Mouse (Mus musculus): ENCODE measurements around the gene Fmo5.

Fmo5 gene

DNA sequence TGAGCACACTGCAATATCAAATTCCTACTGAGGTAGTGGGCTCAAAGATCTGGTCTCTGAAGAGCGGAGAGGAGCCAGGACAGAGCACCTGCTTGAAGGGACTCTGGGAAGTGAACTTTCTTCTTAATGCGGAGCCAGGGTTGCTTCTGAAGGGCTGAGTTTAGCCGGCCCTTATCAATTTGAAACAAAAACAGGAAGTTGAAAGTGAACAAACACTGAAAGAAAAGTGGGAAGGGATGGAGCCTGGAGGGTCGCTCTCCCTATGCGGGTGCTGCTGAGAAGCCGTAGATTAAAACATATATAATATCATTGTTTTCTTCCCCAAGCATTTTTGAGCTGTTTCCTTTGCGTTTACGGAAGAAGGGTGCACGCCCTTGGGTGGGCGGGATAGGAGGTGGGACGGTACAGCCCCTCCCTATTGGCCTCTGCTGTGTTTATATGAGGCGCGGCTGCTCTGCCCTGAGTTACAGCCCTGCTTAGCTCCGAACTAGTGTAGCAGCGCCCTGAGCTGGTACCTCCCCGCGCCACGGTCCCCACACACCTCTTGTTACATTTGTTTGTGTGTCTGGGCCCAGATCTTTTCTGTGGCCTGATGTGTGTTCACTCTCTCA lies at the start of gene Fmo5:
Gene Fmo5, plus strand, starts transcription at position 414 of the 611 bp plus-strand sequence.
- DNase-seq (ENCODE audit: low spot score), result peak; percentile 87

DNA sequence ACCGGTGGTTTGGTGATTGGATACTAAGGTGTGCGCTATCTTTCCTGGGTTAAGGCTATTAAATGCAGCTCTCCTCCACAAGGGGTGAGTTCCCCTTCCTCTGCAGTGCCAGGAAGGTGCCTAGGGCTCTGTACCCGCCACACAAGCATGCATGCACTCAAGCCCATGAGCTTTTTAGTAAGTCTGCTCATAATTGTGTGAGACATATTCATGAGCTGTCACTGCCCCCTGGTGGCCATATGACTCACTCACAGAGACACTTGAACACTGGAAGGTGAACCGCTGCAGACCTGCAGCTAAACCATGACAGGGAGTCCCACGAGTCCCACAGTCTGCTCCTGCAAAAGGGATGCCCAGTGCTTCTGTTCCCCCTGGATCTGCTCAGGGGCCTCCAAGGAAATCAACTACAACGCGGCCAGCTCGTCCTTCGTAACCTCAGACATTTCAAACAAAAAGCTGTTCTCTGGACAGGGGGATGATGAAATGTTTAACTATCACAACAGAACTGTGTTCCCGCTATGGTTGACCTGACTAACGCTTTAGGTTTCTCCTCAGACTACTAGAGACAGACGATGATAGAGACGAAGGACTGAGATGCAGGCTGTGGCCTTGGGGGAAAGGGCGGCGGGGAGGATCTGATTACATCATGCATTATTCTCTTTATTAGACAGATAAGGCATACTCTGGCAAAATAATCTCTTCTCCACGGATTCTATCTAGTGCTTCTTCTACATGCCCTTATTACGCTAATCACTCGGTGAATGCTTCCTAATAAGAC lies 43.0 kb upstream of the Fmo5 start:
- DNase-seq (ENCODE audit: low spot score), result peak; percentile 73

DNA sequence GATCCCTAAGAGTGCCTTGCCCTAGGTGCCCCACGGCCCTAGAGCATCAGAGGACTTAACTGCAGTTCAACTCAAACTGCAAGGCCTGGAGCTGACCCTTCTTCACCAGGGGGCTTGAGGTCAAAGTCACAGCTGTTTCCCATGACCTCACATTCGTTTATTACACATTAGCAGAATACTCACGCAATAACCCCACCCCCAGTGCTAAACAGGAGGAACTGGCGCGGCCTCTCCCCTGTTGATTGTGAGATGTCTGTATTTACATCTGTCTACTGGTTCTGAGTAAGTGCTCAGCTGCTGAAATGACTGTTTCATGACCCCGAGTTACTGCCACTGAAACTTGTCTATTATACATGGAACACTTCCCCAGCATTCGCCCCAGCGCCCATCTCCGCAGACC lies 40.9 kb upstream of the Fmo5 start:
- no peak for DNase-seq (ENCODE audit: low spot score)

DNA sequence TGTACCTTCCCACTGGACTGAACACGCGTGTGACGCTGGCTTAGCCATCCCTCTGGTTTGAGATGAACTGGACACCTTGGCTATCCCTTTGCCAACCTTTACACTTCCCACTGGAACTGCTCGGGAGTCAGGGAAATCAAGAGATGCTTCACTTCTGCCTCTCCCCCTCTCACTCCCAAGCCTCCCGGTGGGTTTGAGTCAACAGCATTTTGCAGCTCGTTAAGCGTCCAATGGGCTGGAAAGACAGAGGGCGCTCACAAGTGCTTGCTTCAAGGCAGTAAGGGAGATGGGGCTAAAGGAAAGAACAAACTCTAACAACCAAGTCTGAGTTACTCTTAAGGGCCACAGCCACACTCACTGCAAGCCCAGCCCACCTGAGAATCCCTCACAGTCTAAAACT lies 37.9 kb upstream of the Fmo5 start:
- no peak for DNase-seq (ENCODE audit: low spot score)

DNA sequence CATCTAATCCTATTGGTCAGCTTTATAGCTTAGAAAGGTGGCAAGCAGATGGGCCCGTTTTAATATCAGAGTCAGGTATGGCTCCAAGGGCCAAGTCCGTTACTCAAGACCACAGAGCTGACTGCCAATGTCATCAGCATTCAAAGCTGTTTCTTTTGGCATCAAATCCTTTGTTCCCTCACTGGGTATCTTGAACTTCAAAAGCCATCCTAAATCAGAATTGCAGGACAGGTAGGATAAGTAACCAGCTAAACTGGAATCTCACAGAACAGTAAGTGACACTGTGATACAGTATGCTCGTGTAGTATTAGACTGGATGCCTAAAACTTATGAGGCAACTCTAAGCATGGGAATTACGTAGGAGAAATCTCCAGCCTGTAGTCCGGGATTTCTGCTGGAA lies 35.5 kb upstream of the Fmo5 start:
- no peak for DNase-seq (ENCODE audit: low spot score)

DNA sequence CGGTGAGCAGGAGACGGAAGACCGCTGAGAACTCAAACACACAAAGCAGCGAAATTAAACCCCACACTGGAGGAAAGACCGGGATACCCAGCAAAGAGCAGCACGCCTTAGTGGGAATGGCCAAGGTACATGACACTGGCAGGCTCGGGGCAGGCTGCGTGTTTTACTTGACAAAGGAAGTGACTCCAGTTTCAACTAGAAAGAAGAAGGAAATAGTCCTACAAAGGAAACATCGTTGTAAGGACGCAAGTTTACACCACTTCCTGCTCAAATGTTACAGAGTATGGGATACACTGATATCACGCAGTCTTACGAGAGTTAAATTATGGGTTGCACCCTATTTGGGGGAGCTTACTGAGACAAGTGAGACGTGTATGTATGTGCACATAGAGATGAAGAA lies 34.5 kb upstream of the Fmo5 start:
- no peak for DNase-seq (ENCODE audit: low spot score)

DNA sequence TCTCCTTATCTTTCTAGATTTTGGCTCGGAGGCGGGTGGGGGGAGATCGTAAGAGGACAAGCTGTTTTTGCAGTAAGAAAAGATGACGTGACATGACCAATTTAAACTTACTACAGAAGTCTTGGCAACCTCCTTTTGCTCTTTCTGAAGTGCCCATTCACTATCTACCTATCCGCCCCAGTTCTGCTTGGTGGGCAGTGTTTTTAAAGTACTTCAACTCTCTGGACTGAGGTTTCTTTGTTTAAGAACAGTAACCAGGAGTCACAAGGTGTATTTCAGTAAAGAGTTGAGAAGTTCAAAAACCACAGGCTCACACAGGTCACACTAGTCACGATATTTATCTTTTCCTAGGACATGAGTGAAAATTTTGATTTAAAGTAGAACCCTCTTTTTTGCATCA lies 33.5 kb upstream of the Fmo5 start:
- DNase-seq (ENCODE audit: low spot score), result no peak

DNA sequence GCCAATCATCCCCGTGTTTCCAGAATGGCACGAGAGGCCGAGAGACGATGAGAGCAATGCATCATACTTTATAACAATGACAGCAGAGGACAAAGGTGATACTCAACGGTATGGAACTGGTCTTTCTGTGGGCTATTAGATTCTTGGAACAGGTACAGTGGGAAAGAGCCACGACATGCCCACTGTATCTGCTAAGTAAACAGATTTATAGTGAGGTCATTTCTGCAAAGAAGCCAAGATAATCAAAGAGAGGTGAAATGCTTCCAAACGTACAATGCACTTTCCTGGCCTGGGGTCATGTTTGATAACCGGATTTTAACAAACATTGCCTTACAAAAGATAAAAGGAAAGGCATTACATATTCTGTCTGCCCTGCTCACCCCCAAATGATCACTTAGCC lies 31.8 kb upstream of the Fmo5 start:
- no peak for DNase-seq (ENCODE audit: low spot score)

DNA sequence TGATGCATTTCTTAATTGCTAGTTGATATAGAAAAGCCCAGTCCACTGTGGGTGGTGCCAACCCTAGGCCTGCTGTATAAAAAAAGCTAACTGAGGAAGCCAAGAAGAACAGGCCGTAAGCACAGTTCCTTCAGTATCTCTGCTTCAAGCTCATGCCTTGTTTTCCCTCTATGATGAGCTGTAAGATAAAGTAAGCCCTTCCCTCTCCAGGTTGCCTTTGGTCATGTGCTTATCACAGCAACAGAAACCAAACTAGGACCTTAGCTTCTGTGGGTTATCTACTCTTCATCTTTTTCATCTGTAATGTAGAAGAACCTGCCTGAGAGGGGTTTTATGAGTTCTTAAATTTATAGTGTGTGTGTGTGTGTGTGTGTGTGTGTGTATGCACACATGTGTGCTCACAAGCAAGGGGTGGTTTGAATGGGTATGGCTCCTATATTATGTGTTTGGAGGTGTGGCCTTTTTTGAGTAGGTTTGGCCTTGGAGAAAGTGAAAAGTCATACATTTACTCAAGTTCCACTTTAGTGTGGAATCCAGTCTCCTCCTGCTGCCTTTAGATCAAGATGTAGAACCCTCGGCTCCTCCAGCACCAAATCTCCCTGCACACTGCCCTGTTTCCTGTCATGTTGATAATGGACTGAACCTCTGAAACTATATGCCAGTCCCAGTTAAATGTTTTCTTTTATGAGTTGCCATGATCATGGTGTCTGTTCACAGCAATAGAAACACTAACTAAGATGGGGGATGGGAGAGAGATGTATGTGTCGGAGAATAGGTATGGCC lies 28.4 kb upstream of the Fmo5 start:
- DNase-seq (ENCODE audit: low spot score), result no peak

DNA sequence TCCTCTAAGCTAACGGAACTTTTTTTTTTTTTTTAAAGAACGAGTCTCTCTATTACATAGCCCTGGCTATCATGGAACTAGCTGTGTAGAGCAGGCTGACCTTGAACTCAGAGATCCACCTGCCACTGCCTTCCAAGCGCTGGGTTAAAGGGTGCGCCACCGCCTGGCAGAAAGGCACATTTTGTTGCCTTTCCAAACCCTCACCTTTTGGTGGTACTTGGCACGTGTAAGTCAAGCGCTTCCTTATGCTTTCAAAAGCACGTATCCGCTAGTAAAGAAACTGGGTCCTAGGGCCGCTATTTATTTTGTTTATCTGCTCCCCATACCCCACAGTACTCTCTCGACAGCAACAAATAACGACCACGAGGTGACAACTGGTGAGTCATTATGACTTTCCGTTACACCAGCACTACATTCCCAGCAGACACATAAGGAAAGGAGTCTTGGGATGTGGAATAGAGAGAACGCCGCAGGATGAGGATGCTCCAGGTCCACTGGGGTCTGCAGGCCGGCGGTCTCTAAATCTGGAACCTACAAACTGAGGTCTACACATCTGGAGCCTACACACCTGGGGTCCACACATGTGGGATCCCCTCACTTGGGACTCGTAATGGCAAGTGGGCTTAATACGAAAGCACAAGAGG lies 19.3 kb upstream of the Fmo5 start:
- peak; percentile 48 for DNase-seq (ENCODE audit: low spot score)

DNA sequence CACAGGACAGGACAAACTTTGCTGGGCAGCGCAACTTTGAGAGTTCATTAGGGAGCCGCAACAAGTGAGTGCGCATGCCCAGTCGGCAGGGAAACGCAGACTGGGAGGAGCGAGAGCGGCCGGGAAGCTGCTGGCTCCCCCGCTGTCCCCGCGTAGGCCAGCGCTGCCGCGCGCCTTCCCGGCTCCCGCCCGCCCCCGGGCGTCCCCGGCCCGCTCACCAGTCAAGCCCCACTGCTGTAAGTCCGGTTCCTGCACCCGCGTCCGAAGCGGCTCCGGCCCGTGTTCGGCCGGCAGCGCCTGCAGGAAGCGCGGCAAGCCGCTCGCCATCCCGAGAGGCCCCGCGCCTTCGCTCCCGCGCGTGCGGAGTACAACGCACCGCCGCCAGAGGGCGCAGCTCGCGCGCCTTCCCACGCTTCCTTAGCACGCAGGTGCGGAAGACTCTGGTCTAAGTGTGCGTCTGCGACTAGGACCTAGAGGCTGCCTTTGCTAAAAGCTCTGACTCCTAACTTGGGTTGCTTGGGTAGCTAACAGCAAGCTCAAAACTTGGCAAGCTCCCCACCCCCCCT lies 18.7 kb upstream of the Fmo5 start, which contains the start of gene Chd1l:
Gene Chd1l, minus strand, starts transcription at position 359 of the 566 bp plus-strand sequence.
- DNase-seq (ENCODE audit: low spot score), result peak; percentile 91

DNA sequence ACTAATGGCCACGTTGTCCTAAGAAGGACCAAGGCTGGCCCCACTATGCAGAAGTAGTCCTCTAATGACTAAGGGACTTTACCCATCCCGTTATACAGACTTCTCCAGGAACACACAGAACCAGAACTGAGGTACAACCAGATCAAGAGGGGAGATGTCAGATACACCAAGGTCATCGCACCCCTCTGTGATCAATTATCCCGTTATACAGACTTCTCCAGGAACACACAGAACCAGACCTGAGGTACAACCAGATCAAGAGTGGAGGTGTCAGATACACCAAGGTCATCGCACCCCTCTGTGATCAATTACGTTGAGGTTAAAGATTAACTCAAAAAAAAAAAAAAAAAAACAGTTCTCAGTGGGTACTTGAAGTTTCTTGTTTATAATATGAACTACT lies 17.6 kb upstream of the Fmo5 start:
- DNase-seq (ENCODE audit: low spot score), result no peak

DNA sequence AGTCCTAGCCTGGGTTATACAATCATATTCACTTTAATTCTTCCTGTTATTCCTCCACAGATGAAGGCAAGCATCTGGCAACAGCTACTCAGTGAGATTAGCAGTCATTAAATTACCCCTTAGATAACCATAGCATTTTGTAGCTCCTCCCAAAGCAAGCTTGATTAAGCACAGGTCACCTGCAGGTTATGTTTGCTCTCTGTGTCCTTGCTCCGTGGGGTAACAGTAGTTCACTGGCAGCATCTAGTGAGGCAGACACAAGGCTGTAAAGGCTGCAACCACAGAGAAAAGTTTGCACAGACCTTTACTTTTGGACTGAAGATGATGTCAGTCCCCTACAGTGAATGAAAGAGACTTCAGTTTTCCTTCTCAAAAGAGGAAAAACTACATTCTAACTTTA lies 13.4 kb upstream of the Fmo5 start:
- no peak for DNase-seq (ENCODE audit: low spot score)

DNA sequence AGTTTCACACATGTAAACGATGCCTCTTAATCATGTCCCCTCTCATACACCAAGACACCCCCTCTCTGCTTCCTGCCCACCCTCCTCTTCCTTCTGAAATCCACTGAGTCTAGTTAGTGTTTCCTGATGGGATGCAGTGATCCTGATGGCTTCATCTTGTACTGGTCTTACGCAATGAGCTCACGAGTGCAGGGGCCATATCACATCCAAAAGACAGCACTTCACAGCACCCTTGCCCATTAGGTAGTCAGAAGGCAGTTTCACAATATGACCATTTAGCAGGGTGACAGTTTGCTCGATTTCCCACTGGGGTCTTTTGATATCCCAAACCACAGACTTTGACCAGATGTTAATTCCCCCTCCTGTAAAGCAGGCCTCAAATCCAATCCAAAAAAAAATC lies 12.7 kb upstream of the Fmo5 start:
- DNase-seq (ENCODE audit: low spot score), result no peak

DNA sequence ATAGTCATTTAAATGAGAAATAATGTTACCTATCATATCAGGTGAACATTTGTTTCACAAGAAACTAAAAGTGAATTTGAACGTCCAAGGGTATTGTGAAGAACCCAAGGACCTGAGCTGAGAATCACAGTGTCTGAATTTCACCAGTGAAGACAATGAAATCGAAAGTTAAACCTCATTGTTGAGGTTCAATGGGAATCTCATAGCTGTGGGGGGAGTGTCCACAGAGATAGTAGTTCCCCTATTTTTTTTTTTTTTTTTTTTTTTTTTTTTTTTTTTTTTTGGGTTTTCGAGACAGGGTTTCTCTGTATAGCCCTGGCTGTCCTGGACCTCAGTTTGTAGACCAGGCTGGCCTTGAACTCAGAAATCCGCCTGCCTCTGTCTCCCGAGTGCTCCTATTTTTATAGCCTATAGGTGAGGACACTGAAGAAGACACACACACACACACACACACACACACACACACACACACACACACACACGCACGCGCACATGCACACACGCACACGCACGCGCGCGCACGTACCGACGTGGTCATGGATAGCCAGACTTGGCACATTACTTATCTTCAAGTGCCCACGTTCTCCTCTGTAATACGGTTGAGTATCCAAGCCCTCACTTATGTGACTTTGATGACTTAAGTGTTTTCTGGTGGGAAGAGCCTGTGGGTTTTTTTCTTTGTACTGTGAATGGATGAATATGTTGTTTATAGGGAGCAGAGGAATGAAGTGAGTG lies 11.3 kb upstream of the Fmo5 start:
- DNase-seq (ENCODE audit: low spot score), result no peak

DNA sequence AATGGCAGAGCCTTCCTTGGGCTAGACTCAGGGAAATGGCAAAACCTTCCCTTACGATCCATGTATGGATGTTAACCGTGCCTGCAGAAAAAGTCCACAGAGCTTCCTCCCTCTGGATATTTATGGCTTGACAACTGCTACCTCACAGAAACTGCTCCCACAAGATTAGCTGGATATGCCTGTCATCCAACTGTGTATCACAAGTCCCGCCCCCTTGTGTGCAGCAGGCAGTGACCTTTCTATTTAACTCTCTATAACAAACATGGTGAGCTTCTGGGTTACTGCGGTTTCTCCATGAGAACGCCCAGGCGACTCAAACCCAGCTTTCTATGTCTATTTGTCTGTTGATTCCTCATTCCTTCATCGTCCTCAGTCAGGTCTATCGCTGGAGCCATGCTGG lies 10.7 kb upstream of the Fmo5 start:
- no peak for DNase-seq (ENCODE audit: low spot score)

DNA sequence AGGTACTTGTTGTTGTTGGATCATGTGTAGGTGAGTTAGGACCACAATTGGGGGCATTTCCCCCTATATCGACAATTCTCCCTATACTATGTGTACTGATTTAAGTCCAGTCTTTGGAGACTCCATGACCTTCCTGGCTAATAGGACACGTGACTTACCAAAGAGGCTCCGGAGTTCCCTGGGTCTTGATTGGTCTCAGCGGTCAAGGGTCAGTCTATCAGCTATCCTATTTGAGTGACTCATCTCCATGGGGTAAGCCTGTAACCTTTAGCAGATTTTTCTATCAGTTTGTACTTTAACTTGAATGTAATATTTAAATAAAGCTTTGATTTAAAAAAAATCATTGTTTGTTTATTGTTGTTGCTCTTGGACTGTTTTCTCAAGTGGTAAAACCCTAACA lies 7.9 kb upstream of the Fmo5 start:
- DNase-seq (ENCODE audit: low spot score), result no peak

DNA sequence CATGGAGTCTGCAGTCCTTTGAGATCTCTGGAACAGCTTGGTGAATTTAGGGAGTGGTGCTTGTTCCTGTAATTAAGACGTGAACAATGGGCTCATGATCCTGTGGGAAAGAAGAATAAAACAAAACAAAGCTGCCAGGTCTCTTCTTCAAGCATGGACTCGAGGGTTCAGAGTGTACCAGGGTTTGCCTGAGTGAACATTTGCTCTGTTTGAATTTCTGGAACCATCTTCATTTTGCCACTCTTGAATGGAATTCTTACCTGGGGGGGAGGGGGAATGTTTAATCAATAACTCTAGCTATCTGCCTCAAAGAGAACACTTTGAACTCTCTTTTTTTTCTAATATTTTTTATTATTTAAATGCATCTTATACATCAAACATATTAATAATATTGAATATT lies 4.0 kb upstream of the Fmo5 start:
- no peak for DNase-seq (ENCODE audit: low spot score)

DNA sequence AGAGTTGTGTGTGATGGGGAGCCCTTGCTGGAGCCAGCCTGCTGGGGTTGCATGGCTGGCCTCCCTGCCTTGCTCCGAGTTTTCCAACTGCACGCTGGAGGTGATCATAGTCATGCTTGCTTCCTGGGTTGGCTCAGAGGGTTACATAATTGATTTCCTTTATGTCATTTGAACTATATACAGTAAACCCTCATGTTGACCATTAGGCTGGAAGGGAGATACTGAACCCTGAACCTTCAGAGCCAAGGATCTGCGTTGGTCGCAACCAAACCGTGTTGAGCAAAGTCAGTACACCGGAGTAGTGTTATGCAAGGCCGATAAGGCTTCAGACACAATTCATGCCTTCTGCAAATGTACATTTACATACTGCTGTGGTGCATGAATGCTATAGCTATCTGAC lies 711 bp upstream of the Fmo5 start:
- DNase-seq (ENCODE audit: low spot score), result no peak

DNA sequence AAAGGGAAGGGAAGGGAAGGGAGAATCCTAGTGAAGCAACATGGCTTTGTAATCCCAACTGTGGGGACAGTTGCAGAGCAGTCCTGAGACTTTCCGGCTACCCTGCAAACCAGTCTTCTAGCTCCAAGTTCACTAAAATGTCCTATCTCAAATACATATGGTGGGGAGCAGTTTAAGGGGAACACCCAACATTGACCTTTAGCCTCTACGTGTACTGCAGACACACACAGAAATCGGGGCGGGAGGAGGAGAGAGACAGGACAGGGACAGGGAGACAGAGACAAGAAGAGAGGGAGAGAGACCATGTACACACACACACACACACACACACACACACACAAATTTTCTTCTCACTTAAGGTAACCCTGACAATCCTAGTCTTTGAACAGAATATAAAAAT lies 1.3 kb downstream of the Fmo5 start:
- no peak for DNase-seq (ENCODE audit: low spot score)

DNA sequence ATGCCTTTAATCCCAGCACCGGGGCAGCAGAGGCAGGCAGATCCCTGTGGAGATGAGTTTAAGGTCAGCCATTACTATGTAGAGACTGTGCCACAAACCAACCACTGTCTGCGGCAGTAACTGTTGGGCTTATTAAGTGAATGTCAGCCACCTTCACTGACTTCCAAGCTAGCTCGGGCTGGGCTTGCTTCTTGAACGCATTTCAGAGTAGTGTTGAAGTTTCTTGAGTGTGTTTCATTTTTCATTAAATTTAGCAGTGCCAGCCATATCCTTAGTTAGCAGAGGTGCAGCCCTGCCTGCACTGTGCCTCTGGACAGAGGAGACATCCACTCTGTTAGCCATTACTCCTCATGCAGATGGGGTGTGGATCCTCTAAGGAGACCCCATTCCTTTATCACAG lies 2.1 kb downstream of the Fmo5 start:
- DNase-seq (ENCODE audit: low spot score), result no peak
